Mouse (Mus musculus): Measurements from ENCODE around the gene Zfpl1. TPM values are rescaled to one million over a fixed set of nuclear protein-coding genes. Genes with fewer than 3 reads are reported as not detected.

Zfpl1 gene
- total RNA-seq, 2 experiments from 2014 or later = 14.9 to 23.7 TPM

DNA sequence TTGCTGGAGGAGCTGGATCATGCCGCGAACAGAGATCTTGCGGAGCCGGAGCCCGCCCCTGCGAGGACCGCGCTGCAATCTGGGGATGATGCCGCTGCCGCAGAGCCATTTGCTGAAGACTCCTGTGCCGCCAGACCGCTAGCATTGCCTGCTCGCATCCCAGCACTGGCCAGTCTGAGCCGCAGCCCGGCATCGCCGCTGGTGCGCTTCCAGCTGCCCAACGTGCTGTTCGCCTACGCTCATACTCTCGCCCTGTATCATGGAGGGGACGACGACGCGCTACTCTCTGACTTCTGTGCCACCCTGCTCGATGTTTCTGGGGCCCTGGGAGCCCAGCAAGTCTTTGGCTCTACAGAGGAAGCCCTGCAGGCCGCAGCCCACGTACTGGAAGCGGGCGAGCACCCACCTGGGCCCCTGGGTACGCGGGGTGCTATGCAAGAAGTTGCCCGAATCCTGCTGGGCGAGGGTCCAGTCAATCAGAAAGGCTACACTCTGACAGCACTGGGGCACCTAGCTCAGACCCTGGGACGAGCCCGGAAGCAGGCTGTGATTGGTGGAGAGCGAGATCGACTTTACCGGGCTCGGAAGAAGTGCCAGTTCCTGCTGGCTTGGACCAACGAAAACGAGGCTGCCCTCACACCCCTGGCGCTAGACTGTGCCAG lies 23.0 kb downstream of the Zfpl1 start:
- ATAC-seq (replicated peaks; ENCODE audit: poor library complexity) = peak; percentile 40

DNA sequence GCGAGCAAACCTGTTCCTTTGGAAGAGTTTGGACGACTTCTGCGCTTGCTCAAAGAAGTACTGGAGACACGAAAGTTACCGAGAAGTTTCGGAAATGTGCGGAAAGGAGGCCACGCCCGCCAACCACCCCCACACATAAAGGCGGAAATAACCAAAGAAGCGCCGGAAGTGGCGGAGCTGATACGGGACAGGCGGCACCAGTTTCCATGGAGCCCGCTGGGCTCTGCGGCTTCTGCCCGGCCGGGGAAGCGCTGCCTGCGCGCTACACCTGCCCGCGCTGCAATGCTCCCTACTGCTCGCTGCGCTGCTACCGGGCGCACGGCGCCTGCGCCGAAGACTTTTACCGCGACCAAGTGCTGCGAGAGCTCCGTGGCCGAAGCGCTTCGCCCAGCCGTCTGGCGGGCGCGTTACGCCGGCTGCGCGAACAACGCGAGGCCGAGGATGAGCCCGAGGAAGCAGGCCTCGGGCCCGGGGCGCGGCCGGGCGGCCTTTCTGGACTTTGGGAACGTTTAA lies 23.7 kb downstream of the Zfpl1 start, which contains the start of gene Znhit2:
Gene Znhit2 (plus strand): TSS at position 172 of the 513 bp plus-strand sequence.
- peak; percentile 68 for ATAC-seq (replicated peaks; ENCODE audit: poor library complexity)

DNA sequence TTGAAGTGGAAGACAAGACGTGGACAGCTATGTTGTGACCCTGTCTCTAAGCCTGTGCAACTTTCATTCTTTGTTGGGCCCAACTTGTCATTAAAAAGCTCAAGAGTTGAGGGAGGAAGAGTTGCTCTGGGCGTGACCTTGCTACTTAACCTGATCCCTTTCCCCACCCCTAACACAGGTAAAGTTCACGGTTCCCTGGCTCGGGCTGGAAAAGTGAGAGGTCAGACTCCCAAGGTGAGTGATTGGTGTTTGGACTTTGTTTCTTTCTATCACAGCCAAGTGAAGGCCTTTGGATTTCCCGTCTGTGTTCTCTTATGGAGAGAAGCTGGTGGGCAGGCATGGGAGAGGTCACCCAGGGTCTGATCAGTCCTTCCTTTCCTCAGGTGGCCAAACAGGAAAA lies 25.8 kb downstream of the Zfpl1 start:
- no peak for ATAC-seq (replicated peaks; ENCODE audit: poor library complexity)

DNA sequence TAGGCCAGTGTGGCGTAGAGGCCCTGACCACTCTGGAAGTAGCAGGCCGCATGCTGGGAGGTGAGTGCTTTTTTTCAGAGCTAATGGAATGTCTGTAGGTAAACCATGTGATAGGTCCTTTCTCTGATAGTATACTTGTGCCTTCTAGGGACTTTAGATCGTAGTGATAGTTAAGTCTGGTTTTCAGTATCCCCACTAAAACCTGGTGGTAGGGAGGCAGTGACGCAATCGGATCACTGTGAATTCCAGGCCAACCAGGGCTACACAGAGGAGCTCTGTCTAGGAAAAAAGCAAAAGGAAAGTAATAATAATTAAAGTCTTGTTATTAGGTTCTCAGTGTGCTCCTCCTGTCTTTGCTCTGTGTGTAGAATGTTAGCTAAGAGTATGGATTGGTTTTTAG lies 26.2 kb downstream of the Zfpl1 start:
- no peak for ATAC-seq (replicated peaks; ENCODE audit: poor library complexity)

DNA sequence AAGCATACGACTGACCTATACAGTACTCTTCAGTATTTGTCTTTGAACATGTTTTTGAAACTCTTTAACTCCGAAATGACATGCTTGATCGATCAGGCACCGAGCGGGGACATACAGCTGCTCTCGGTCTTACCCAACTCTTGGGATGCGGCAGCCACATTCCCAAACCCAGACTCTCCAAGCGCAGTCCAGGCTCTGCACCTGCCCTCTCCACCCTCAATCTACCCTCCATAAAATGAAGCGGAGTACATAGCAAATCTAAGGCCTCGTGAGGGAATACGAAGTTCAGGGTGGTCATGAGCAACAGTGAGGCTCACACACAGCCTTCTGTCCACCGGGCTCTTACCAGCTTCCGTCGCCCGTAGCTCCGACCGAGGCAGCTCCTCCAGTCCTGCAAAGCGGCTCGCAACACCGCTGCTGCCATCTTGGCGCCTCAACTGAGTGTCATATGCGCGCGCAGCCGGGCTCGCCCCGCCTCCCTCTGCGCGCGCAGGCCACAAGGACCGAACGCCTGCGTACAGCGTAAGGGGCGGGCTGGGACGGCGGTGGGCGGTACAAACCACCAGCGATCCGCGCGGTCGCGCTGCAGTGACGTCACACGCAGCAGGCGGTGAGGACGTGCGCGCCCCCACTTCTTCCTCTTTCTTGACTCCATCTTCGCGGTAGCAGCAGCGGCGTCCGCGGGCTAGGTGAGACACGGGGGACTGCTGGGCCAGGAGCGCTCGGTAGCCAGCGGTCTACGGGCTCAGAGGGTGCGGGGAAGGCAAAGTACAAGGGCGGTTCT lies 27.3 kb downstream of the Zfpl1 start, which contains the start of the genes Mrpl49 and Fau:
Gene Mrpl49 (minus strand): TSS at position 473 of the 784 bp plus-strand sequence.
Gene Fau (plus strand): TSS at position 532 of the 784 bp plus-strand sequence.
- peak; percentile 78 for ATAC-seq (replicated peaks; ENCODE audit: poor library complexity)

DNA sequence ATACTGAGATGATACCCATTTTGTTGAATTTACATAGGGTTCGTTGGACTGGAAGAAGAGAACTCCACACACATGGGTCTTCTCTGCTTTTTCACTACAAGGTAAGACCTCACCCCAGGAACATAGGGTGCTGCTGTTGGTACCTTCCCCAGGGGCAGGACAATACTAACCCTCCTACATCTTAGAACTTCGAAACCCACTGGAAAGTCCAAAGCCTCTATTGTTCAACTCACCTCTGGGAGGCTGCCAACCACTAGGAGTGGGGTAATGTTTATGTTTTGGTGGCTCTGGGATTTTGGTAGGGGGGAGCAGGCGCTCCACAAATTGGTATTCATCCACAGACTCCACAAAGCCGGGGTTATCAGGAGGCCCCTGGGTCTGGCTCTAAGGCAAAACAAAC lies 28.1 kb downstream of the Zfpl1 start:
- ATAC-seq (replicated peaks; ENCODE audit: poor library complexity) = no peak

DNA sequence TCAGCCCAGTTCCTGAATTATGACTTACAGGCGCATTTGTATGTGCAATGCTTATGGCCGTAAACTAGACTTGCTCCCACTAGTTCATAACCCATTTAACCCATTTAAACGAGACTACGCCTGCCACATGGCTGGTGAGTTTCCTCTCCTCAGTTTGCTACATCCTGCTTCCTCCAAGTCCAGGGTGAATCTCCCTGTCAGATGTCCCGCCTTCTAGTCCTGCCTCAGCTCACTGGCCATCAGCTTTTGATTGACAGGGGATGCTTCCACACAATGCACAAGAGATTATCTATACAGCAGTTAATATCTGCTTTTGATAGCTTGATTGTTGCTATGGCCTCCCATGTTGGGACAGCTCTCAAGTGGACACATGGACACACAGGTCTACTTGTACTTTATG lies 30.5 kb downstream of the Zfpl1 start:
- ATAC-seq (replicated peaks; ENCODE audit: poor library complexity) = no peak

DNA sequence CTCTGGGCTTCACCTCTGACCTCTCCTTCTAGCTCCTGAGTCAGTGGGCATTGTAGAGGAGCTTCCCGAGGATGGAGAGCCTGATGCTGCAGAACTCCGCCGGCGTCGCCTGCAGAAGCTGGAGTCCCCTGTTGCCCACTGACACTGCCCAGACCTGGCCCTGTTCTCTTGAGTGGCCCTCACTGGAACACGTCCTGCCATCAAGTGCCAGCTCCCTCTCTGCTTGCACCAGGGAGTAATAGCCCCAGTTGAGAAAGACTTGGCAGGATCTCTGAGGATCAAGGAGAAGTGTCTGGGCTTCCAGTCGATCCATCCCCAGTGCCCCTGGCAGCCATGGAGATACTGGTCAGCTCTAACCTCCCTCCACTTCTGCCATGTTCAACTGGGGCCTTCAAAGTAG lies 32.2 kb downstream of the Zfpl1 start:
- no peak for ATAC-seq (replicated peaks; ENCODE audit: poor library complexity)

DNA sequence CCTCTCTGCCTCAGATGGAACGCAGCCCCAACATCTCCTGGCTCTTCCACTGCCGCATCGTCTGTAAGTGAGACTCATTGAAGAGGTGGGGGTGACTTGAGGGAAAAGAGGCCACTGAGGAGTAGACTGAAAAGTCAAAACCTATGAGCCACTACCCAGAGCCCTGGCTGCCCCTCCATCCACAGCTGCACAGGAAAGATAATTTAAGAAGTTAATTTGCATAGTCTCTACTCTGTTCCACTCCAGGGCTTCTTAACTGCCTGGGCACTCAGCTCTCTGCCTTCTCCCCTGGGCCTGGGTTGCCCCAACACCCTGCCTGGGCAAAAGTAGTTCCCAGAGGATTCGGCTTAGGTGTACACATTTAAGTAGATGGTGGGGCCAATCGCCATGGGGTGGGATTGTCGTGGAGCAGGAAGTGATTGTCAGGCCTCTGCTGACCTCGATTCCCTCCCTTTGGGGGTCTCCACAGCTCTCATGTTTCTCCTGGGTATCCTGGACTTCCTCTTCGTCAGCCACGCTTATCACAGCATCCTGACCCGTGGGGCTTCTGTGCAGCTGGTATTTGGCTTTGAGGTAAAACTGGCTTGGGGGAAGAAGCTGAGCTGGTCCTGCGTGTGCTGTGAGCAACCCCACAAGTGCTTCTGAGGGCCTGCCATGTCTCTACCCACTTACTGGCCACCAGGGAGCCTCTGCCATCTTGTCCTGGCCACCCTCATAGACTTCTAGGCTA lies 35.9 kb downstream of the Zfpl1 start:
- no peak for ATAC-seq (replicated peaks; ENCODE audit: poor library complexity)

DNA sequence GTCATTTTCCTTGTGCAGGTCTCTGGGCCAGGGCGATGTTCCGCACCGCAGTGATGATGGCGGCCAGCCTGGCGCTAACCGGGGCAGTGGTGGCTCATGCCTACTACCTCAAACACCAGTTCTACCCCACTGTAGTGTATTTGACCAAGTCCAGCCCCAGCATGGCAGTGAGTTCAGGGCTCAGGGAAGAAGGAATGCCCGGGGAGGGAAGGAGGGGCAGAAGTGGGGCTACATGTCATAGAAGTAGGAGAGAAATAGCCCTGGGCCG lies 36.9 kb downstream of the Zfpl1 start:
- no peak for ATAC-seq (replicated peaks; ENCODE audit: poor library complexity)

DNA sequence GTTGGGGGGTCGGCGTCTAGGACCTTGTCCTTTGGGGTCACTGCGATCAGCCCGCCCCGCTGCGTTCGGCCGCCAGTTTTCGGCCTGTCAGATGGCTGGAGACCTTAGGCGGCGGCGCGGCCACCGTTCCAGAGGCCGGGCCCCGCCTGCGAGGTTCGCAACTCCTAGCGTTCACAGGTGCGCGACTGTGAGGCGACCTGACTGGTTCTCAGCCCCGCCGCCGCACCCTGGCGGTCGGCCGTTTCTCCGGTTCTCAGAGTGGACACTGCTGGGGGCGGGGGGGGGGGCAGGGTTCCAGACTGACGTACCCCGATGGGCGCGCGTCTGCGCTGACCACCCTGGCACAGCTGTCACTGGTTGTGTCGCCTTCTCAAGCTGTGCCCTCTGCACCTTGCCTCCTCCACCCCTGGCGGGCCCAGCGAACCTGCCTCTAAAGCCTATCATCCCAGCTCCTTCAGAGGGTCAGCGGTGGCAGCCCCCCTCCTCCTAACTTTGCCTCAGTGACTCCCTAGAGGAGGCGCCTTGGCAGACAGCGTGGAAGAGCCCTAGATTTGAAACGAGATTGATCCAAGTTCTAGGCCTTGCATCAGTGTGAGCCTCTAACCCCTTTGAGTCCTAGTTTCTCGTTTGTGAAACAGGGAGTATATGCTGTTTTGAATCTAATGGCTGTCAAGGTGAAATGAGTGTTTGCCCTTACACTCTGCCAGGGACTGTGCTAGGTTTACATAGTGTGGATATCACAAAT lies 37.4 kb downstream of the Zfpl1 start:
- no peak for ATAC-seq (replicated peaks; ENCODE audit: poor library complexity)

DNA sequence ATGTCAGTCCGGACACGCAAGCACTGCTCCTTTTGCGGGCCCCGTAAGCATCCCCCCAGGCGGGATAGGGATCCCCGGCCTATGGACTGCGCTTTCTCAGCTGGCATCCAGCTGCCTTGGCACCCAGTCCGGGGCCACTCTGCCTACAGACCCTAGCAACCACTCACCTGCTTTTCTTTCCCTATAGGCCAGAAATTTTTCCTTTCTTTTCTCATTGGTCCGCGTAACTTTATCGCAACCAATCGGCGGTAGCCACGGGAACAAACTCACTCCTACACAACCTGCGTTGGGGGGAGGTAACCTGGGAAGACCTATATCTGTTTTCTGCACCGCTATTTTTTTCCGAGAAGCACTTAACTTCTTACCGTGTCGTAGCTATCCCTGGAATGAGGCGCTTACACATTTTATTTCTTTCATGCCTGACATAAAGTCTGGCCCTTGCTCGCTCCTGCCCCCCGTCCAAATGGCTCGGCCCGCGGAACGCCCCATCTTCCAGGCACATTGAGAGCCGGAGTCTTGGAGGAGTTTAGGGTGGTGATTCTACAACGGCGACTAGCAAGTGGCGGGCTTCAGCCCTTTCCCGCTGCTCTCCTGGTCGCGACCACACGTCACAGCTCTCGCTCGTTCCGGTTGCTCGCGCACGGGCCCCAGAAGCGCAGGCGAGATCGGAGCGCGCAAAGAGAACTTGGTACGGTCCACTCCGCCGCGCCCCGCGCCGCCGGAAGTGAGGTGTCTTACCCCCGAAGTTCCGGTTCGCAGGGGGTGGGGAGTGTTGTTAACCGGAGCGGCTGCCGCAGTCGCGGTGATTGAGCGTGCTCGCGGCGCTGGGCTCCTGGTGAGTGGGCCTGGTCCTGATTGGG lies 38.2 kb downstream of the Zfpl1 start, which contains the start of gene Syvn1:
Gene Syvn1 (plus strand): TSS at position 283 of the 860 bp plus-strand sequence.
- peak; percentile 82 for ATAC-seq (replicated peaks; ENCODE audit: poor library complexity)

DNA sequence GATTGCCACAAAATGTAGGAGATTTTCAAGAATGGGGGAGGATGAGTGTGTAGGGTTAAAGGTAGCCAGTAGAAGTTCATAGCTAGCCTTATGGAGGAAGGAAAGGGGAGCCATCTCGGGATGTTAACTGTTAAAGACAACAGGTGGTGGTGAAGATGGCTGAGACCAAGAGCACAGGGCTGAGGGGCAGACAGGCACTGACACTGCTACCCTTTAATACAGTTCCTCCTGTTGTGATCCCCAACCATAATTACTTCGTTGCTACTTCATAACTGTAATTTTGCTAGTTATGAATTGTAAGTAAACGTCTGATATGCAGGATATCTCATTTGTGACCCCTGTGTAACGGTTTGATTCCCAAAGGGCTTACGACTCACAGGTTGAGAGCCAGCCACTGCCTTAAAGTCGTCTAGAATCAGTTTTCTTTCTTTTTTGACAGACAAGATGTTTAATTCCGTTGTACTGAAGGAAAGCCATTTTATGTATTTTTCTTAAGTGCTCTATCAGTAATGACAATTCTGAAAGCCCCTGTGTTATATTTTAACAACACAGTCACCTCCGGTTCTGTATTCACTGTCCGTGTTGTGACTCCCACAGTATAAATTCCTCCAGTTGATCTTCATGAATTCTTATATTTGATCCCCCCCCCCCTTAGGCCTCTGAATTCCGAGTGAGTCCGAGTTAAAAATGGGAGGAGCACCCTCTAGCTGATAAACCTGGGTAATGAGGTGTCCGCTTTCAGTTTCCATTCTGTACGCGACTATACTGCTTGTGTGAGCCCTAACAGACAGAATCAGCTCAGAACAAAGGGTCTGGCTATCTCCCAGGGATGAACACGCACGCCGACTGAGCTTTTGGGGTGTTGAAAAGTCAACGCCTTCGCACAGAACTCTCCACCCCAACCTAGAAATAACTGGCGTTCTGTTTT lies 39.1 kb downstream of the Zfpl1 start:
- peak; percentile 32 for ATAC-seq (replicated peaks; ENCODE audit: poor library complexity)

DNA sequence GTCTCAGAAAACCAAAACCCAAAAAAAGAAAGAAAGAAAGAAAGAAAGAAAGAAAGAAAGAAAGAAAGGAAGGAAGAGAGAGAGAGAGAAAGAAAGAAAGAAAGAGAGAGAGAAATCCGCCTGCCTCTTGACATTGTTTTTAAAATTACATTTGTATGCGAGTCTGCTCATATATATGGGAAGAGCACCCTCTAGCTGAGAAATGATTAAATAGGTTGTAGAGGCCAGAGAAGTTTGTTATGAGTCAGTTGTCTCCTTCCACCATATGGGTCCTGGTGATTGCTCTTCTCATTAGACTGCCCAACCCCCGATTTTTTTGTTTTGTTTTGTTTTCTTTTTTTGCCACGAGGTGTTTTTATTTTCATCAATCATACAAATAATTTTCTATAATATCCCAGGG lies 40.7 kb downstream of the Zfpl1 start:
- peak; percentile 32; the same call in 1 of the 2 replicates for ATAC-seq (replicated peaks; ENCODE audit: poor library complexity)

DNA sequence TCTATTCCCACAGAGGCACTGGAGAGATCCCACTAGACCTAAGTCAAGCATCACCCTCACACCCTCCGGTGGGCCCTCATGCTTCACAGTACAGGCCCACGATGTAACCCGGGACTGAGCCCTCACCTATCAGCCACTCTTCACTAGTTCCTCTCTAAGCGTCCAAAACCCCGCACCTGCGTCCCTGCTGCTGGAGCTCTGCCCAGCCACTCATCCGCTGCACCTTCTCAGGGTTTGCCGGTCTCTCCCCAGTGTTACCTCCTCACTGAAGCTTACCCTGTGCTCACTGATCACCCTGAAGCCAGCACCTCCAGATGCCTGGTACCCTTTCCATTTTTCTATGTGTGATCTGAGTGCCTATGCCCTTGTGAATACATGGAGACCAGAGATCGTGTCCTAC lies 42.5 kb downstream of the Zfpl1 start:
- ATAC-seq (replicated peaks; ENCODE audit: poor library complexity) = no peak

DNA sequence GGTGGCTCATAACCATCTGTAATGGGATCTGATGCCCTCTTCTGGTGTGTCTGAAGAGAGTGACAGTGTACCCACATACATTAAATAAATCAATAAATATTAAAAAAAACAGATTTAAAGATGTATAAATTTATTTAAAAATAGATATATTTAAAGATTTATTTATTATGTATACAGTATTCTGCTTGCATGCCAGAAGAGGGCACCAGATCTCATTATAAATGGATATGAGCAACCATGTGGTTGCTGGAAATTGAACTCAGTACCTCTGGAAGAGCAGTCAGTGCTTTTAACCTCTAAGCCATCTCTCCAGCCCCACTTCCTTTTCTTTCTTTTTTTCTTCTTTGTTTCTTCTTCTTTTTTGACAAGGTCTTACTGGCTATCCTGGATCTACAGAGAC lies 44.8 kb downstream of the Zfpl1 start:
- ATAC-seq (replicated peaks; ENCODE audit: poor library complexity) = no peak

DNA sequence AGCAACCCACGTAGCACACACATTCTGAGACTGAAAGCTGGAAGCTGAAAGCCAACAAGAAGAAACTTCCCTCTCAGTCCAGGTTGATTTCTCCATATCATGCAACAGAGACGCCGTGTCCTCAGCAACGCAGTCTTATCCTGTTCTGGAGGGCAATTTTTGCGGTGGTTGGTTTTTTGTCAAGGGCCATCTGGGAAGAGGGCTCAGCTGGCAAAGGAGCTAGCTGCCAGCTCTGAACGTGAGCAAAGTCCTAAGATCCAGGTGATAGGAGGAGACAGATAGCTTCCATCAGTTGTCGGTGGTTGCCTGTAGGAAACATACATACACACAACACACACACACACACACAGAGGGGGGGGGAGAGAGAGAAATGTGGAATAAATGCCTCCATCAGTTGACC lies 46.4 kb downstream of the Zfpl1 start:
- ATAC-seq (replicated peaks; ENCODE audit: poor library complexity) = no peak

DNA sequence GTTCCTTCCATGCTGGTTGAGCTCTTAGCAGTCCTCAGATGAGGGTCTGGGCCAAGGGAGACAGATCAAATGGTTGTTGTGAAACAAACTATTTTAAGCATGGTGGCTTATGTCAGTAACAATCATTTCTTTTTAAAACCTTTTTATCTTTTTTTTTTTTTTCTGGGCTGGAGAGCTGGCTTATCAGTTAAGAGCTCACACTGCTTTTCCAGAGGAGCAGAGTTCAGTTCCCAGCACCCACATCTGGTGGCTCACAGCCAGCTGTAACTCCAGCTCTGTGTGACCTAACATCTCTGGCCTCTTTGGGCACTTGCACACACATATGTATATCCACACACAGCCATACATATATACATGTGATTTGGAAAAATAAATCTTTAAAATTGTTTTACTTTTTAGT lies 47.1 kb downstream of the Zfpl1 start:
- no peak for ATAC-seq (replicated peaks; ENCODE audit: poor library complexity)

All from megakaryocyte progenitor cell, adult 5-6 weeks (primary cell).